Mouse (Mus musculus): ENCODE data around the gene Ldhc.

Gene Ldhc

DNA sequence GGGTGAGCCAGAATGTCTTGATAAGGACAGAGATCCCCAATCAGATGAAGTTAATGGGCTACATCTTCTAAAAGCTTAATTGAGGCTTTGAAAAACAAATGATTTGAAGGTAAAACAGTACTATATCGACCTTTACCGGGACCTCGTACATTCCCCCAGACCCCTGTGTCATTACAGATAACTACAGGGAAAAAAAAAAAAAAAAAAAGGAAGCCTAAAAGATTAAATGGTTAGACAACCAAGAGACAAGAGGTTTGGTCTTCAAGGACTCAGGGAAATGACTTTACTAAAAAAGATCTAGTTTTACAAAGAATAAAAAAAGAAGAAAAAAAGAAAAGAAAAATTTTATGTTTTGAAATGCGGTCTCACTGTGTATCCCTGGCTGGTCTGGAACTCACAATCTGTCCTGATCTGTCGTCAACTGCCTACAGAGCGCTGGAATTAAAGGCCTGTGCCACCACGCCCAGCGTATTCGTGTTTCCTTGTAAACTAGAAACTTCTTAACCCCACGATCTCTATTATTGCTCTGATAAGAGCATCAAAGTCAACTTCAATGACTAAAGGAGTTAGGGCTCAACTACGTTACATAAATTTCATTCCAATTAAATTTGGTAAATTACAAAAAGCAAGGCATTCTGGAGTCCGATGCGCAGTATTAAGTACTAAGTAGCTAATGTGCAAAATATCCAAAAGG is 57.8 kb downstream of the Ldhc start:
- DNase-seq (ENCODE audit: low spot score): no peak

DNA sequence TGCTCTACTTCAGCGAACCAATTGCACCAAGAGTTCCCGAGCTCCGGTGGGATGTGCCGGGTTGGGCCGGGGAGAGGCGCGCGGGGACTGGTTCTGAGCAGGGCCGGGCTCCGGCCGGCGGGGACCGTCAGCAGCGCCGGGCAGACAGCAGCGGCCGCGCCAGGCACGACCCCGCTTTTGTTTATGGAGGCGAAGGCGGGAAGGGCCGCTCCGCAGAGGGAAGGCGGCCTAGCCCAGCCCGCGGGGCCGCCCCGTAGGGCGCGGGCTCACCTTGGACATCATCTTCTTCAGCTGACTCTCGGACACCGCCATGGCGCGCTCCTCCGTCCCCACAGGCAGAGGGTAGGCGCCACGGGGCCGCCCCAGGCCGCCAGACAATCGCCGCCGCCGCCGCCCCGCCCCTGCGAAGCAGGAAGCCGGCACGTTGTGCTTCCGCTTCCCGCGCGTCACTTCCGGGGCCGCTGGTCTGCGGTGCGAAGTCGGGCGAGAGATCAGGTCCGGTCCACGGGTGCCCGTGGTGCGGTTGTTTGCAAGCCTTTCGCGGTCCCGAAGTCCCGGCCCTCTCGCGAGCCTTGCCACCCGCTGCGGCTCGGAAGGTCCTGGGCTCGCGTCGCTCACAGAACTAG is 58.7 kb downstream of the Ldhc start, which contains the start of gene Tsg101:
Tsg101 (minus strand) TSS at position 419 of the 626 bp plus-strand sequence.
- peak; percentile 92 for DNase-seq (ENCODE audit: low spot score)

GRCm38 (mm10) chr7:46922075-46922474 is 61.1 kb downstream of the Ldhc start:
- DNase-seq (ENCODE audit: low spot score): no peak
